Mouse (Mus musculus): Measurements from ENCODE around the gene Slc31a1.
A peak's percentile ranks its signal among the peaks of the same experiment; 100 is the strongest.

Slc31a1 gene

GRCm38 (mm10) chr4:62362437-62362836 is 1.9 kb downstream of the Slc31a1 start:
- DNase-seq (ENCODE audit: extremely low read depth, low read depth), result no peak

GRCm38 (mm10) chr4:62364299-62364698 is 3.8 kb downstream of the Slc31a1 start:
- DNase-seq (ENCODE audit: extremely low read depth, low read depth), result no peak

DNA sequence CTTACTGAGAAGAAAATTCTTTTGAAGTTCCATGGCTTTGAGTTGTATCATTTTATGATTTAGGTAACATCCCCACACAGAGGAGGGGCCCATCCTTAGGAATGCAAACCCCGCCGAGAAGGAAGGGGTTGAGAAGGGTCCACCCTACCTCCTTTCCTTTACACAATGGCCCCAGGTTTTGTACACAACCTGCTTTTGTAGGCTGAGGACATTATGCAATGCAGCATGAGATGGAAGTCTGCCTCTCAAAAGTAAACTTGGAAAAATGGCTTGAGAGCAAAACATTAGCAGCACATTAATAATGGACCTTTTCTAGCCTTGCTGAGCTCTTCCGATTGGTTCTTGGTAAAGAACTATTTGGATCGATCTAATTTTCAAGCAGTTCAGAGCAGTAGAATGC is 5.8 kb downstream of the Slc31a1 start:
- no peak for DNase-seq (ENCODE audit: extremely low read depth, low read depth)

DNA sequence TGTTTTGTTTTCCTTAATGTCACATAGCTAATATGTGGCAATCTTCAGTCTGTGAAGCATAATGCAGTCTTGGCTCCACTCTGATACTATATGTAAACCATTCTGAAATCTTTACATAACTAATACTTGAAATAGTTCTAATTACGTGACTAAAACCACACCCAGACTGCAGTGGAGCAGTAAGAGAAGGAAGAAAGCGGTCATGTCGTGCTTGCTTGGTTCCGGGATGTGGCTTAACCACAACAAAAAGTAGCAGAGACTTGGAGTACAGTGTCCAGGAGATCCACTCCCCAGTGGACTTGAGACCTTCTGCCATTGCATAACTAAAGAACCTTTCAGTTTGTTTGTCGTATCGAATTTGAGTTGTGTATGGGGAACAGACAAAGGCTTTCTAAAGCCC is 7.1 kb downstream of the Slc31a1 start:
- no peak for DNase-seq (ENCODE audit: extremely low read depth, low read depth)

GRCm38 (mm10) chr4:62369091-62369490 is 8.6 kb downstream of the Slc31a1 start:
- DNase-seq (ENCODE audit: extremely low read depth, low read depth), result peak; percentile 33

GRCm38 (mm10) chr4:62372410-62372809 is 11.9 kb downstream of the Slc31a1 start:
- no peak for DNase-seq (ENCODE audit: extremely low read depth, low read depth)

- DNase-seq (ENCODE audit: extremely low read depth, low read depth), result no peak
Observed at GRCm38 (mm10) chr4:62372818-62373520, 12.4 kb downstream of the Slc31a1 start.

GRCm38 (mm10) chr4:62373668-62374067 is 13.1 kb downstream of the Slc31a1 start:
- no peak for DNase-seq (ENCODE audit: extremely low read depth, low read depth)

DNA sequence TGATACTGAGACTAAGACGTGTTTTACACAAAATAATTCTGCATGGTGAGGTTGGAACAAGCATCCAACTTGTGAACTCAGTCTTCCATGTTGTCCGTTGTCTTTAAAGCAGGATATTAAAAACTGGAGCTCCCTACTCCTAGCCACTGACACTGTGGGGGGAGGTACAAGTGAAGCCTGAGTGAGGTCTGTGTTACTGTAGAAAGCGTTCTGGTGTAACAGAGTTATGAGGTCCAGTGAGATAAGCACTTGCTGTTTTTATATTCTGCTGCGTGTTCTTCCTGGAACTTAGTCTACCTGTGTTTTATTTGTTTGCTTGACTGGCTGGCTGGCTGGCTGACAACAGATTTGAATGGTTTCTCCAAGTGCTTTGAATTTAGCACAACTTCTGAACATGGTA is 13.8 kb downstream of the Slc31a1 start:
- no peak for DNase-seq (ENCODE audit: extremely low read depth, low read depth)

DNA sequence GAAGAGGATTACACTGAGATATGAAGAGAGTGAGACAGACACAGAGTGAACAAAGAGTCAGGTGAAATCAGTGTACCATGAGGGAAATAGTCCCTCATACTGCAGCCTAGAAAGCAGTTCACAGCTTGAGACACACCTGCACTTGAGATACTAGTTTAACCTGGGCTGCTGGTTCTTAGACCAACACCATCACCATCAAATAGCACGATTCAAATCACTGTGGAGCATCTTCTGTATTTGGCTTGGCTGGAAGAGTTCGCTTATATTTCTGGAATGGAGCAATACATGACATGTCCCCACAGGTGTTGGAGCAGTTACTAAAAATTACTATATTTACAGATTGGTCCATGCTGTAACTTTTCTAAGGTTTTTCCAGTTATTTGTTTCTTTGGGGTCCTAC is 15.6 kb downstream of the Slc31a1 start:
- no peak for DNase-seq (ENCODE audit: extremely low read depth, low read depth)

GRCm38 (mm10) chr4:62379724-62380381 is 19.3 kb downstream of the Slc31a1 start:
- DNase-seq (ENCODE audit: extremely low read depth, low read depth), result no peak

- no peak for DNase-seq (ENCODE audit: extremely low read depth, low read depth)
Observed at GRCm38 (mm10) chr4:62383207-62383606, 22.7 kb downstream of the Slc31a1 start.

DNA sequence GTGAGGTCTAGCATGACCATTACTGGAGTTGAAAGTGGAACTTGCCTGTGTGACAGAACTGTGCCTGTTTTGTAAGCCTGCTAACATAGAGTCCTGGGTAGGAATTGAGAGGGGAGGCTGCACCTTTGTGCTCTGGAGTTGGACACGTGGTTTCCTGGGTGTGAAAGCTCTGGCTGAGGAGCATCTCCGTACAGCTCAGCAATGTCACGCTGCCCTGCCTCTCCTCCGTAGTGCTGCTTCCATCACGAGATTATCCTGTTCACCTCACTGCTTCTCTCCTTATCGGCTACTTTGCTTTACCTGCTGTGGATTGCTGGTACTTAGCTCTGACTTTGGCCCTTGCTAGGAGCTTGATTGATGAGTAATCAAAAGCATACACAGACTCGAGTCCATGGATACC is 23.2 kb downstream of the Slc31a1 start:
- DNase-seq (ENCODE audit: extremely low read depth, low read depth), result no peak

DNA sequence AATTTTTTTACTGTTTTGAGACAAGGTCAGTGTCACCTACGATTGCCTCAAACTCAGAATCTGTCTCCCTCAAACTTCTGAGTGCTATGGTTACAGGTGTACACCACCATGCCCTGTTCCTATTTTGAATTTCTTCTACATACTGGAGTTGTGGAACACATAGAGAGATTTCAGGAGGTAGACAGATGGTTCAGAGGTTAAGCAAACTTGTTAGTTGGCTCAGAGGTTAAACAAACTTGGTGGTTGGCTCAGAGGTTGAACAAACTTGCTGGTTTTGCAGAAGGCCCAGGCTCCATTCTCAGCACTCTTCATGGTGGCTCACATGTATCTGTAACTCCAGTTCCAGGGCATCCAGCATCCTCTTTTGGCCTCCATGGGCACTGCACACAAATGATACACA is 23.6 kb downstream of the Slc31a1 start:
- DNase-seq (ENCODE audit: extremely low read depth, low read depth), result no peak

- no peak for DNase-seq (ENCODE audit: extremely low read depth, low read depth)
Observed at GRCm38 (mm10) chr4:62385439-62385838, 24.9 kb downstream of the Slc31a1 start.

DNA sequence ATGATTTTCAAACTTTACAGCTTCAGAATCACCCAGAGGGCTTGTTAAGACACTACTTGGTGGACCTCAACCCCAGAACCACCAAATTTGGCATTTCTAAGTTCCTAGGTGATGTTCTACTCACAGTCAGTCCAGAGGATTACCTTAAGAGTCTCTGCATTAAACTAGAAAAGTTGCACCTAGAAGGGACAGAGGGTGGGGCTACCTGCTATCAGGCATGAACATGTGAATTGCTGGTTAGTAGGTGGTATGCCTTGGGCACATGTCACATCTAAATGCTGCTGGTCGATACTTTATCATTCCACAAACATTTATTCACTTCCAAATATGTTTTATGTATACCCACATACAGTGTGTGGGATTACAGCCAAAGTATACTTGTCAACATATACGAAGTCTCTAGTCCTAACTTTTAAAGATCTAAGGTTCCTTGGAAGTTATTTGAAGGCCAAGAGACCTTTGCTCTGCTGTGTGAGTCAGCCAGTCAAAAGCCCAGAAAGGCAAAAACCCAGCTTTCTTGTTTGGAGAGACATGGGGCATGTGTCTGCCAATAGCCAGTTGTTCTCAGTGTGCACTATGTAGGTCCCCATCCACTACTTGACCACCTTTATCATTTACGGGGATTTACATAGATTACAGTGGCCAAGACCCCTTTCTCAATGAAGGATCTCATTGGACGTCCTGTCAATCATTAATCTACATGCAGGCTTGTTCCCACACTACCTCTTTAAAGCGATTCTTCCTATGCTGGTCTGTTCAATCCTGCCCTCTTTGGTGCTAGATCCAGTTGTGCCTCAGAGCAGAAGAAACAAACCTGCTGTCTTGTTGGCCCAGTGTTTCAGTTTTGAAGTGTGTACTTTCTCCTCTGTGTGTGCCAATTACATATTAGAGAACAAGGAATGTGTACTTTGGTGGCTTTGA is 29.3 kb downstream of the Slc31a1 start:
- no peak for DNase-seq (ENCODE audit: extremely low read depth, low read depth)

- DNase-seq (ENCODE audit: extremely low read depth, low read depth), result no peak
Observed at GRCm38 (mm10) chr4:62391892-62392291, 31.4 kb downstream of the Slc31a1 start.

DNA sequence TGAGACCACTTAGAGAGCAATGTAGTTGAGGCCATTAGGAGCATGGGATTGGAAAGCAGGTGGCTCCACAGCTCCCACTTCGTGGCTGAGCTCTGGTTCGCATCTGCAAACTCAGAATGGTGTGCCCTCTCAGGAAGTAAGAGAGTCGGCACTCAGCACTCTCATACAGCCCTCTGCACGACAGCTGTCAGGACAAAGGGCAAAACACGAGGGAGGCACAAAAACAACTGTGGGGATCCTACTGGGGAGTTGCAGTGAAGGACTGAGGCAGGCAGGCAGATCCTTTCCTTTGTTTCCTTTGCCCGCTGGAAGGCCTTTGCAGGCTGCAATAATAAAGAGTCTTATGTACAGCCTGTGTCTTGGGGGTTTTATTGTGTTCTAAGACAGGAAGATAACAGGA is 32.9 kb downstream of the Slc31a1 start:
- DNase-seq (ENCODE audit: extremely low read depth, low read depth), result no peak

- DNase-seq (ENCODE audit: extremely low read depth, low read depth), result no peak
Observed at GRCm38 (mm10) chr4:62395806-62396205, 35.3 kb downstream of the Slc31a1 start.

DNA sequence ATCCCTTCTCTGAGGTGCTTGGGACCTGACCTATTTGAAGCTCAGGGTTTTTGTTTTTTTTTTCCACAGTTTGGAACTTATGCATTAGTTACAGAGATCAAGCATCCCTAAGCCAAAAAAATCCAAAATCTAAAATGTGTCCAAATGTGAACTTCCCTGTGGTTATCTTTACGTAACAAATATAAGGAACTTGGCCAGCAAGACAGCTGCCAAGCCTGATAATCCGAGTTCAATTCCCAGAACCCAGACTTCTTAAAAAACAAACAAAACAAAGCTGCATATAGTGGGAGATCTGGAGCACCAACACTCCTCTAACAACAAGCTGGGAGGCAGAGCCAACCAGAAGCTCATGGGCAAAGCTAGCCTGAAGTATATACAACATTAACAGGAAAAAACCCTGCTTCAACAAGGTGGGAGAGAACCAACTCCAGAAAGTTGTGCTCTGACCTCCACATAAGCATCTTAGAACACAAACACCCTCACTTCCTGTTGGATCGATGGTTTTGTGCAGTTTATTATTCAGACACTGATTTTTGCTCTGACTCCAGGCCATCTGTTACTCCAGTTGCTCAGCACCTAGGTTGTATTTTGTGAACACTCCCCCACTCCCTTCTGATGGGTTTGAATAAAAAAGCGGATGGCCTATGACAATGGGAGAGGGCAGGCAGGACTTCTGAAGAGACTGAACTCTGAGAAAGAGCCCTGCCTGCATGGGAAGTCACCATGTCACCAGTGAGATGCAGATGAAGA is 37.3 kb downstream of the Slc31a1 start:
- DNase-seq (ENCODE audit: extremely low read depth, low read depth), result peak; percentile 51

DNA sequence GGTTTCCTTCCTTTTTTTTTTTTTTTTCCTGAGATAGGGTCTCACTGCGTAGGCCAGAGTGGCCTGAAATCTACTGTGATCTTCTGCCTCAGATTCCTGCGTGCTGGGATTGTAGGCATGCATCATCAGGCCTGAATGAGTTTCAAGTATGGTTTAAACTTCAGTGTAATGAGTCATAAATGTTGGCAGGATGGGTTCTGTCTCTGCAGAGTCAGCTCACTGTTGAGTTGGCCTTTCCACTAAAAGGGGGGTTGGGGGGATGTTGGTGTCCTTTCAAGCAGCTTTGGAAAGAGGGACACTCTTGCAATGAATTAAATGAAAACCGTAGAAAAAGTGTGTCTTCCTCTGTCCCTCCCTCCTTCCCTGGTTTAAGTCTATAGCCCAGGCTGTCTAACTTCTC is 38.4 kb downstream of the Slc31a1 start:
- no peak for DNase-seq (ENCODE audit: extremely low read depth, low read depth)

Measured in MEL-GATA-1-ER (cell line).